Mouse (Mus musculus) brain, embryonic 14.5 days (tissue): ENCODE results near the gene Gm19402.

ENCODE experiments used
- CTCF ChIP-seq: fragments of 200-500 bp; IDR thresholded peaks from 2 replicates; pipeline ENCODE4 v1.5.1; 2012; ENCODE audit warnings: inconsistent platforms, mild to moderate bottlenecking, moderate library complexity, borderline replicate concordance; ENCODE audit not compliant: insufficient read depth, insufficient read length; ENCODE audit errors: extremely low read depth
- POLR2A ChIP-seq: fragments of 200-500 bp; IDR thresholded peaks from 2 replicates; pipeline ENCODE4 v1.6.1; 2012; ENCODE audit warnings: mild to moderate bottlenecking, inconsistent platforms, borderline replicate concordance; ENCODE audit not compliant: poor library complexity, insufficient read depth, insufficient read length, severe bottlenecking; ENCODE audit errors: extremely low read depth

GRCm38 (mm10) chr10:77645571-77645970, 45.0 kb downstream of the Gm19402 start:
- TF ChIP-seq POLR2A, result no peak
- TF ChIP-seq CTCF, result no peak
